In the genomic region with DNA sequence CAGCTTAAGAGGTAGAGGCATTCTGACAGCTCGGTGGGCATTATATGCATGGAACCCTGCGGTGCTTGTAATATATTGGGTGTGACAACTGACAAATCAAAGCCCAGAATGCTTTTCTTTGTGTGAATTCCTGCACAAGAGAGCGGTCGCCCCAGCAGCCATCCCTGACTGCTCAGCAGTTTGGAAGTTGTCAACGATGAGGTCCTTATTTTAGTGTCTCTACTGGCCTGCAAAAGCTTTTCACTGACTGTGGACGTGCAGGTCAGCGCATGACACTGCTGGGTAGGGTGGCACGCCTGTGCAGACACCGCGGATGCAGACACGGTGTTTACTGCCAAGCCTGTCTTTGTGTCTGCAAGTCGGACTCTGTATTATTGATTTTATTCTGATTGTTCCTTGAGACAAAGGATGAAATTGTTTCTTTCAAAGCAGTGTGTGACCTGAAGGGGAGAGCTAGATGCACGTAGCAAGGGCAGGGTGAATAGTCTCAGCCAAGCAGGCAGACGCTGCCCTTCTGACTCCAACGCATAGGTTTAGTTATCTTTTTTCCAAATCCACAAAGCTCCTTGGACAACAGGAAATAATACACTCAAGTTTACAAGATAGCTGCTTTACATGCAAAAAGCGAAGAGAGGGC, we compare ENCODE assay signal across 8 mouse cellular contexts.
A peak's percentile ranks its signal among the peaks of the same experiment; 100 is the strongest.
DNase-seq lines count a peak whose midpoint lies in the region; ATAC-seq lines count a peak whose summit lies in the region.

No protein-coding gene starts in this region.

- H3K36me3 ChIP-seq in heart, embryonic 16.5 days (ENCODE audit: control insufficient read depth, insufficient read depth), result no peaks in the 10 kb centered on the region

- 37% methylated on average over 16 of the region's 16 CpGs for WGBS in heart, embryonic 16.5 days

- peak overlapping the region; percentile 68 for H3K4me2 ChIP-seq in heart, embryonic 16.5 days (ENCODE audit: low read depth, low read length)

- 0 out of 2 replicates have a peak, but pooled peaks have one; percentile 35 for ATAC-seq in heart, embryonic 16.5 days (replicated peaks; ENCODE audit: extremely low read depth, insufficient read depth, low FRiP score)

- peak overlapping the region; percentile 31; the same call in 1 of the 2 replicates for H3K9ac ChIP-seq in heart, embryonic 16.5 days (ENCODE audit: low read length)

- no peak overlapping the region for H3K27ac ChIP-seq in heart, embryonic 16.5 days (ENCODE audit: low read length)

- intact Hi-C loops in left cerebral cortex, postnatal 10 days (cut with DNase I), result no loop called here

- peak overlapping the region; percentile 40 for H3K4me3 ChIP-seq in heart, embryonic 16.5 days (ENCODE audit: low read length)

- H3K27me3 ChIP-seq in heart, embryonic 16.5 days (ENCODE audit: control insufficient read depth, insufficient read depth, low read length), result 0 out of 2 replicates have a peak, but pooled peaks cover 5% of the 10 kb centered on the region

- H3K9me3 ChIP-seq in heart, embryonic 16.5 days (replicated peaks; ENCODE audit: control insufficient read depth, low read length), result no peaks in the 10 kb centered on the region

- H3K4me1 ChIP-seq in heart, embryonic 16.5 days (ENCODE audit: control insufficient read depth, insufficient read depth, low read length), result peaks cover 6% of the 10 kb centered on the region

- DNase-seq in right cerebral cortex, postnatal 4 days, result peak; percentile 18
- no peak for DNase-seq in right cerebral cortex, postnatal 25 days
- DNase-seq in lung, adult 18-20 months, result peak; percentile 15 to 18
- peak; percentile 51 for DNase-seq in retina, embryonic 14.5 days (ENCODE audit: low spot score)
- no peak for DNase-seq in Muller cell, postnatal 12 days (ENCODE audit: inconsistent ontology term)
- no peak for DNase-seq in left cerebral cortex, postnatal 10 days (ENCODE audit: extremely low spot score in 1 of 2, low spot score in 2 of 2)
- no peak for DNase-seq in layer of hippocampus, postnatal 36 days

Comparison
In these comparisons a context has a peak if more than half of its experiments do, and no peak if none do; other contexts are left out.
1. DNase-seq: peak in right cerebral cortex, postnatal 4 days (single experiment), lung, adult 18-20 months (2 of 2) and retina, embryonic 14.5 days (single experiment); none in right cerebral cortex, postnatal 25 days (single experiment), Muller cell, postnatal 12 days (single experiment), left cerebral cortex, postnatal 10 days (0 of 2) and layer of hippocampus, postnatal 36 days (0 of 2).